Mouse (Mus musculus): ENCODE measurements at regions not wholly inside any gene's neighbourhood (a gene's known extent, or its start where the extent isn't known, plus 50 kb on each side); places are given as distances from the start of the nearest gene placed in this dataset.

DNA sequence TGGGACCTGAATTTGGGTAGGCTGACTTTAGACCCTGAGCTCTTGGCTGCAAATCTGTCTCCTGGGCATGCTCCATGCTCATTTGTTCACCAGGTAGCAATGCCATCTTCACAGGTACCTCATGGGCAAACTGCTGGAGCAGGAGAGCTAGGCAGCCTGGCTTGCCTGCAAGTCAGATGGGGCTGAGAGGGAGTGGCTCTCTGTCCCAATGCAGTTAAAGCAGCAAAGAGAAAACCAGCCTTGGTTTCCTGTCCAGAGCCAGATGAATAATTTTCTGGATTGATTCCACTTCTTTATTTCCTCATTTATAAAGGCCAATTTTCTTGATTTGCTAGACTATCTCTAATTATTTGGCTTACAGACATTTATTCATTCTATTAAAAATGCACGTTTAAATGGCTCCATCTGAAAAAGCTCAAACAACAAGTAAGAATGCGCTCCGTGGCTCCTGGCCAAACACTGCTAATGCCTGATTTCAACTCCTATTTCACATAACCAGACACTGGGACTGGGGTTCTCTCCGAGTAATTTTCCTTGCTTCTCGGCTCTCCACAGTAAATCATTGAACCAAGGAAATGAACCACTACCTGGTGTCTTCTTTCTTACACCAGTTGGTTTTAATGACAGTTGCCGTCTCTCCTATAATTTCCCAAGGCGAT is 60.5 kb downstream of the Rsl24d1 start:
- no peak overlapping the region for H3K27ac ChIP-seq (ENCODE audit: control insufficient read depth, insufficient read depth, low read depth, low read length)
- H3K27me3 ChIP-seq (ENCODE audit: control insufficient read depth, insufficient read depth, low read length): no peaks in the 10 kb centered on the region
- H3K36me3 ChIP-seq (ENCODE audit: control insufficient read depth, insufficient read depth, low read length): no peaks in the 10 kb centered on the region
- no peak overlapping the region for H3K4me3 ChIP-seq (ENCODE audit: control insufficient read depth, low read depth, low read length)
- no peaks in the 10 kb centered on the region for H3K4me1 ChIP-seq (ENCODE audit: control insufficient read depth, insufficient read depth, low read length)
- no peak for TF ChIP-seq POLR2A (IDR thresholded peaks at IDR 0.05; ENCODE audit: control insufficient read depth, low read depth, low read length)

DNA sequence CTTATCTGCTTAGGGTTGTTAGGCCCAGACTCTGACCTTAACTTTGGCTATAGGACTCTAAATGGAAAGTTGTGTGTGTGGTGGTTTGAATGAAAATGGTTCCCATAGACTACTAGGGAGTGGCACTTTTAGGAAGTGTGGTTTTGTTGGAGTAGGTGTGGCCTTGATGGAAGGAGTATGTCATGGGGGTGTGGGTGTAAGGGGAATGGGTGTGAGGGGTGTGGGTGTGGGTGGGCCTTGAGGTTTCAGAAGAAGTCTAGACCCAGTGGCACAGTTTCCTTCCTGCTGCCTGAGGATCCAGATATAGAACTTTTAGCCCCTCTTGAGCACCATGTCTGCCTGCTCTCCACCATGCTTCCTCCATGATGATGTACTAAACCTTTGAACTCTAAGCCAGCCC is 63.4 kb downstream of the Rsl24d1 start:
- H3K36me3 ChIP-seq (ENCODE audit: control insufficient read depth, insufficient read depth, low read length): no peaks in the 10 kb centered on the region
- no peaks in the 10 kb centered on the region for H3K4me1 ChIP-seq (ENCODE audit: control insufficient read depth, insufficient read depth, low read length)
- H3K4me3 ChIP-seq (ENCODE audit: control insufficient read depth, low read depth, low read length): no peak overlapping the region
- H3K27me3 ChIP-seq (ENCODE audit: control insufficient read depth, insufficient read depth, low read length): no peaks in the 10 kb centered on the region
- TF ChIP-seq CTCF (IDR thresholded peaks at IDR 0.05; ENCODE audit: control insufficient read depth, insufficient read depth, insufficient replicate concordance, low read depth, low read length) (no peak), POLR2A (IDR thresholded peaks at IDR 0.05; ENCODE audit: control insufficient read depth, low read depth, low read length) (no peak)
- no peak overlapping the region for H3K27ac ChIP-seq (ENCODE audit: control insufficient read depth, insufficient read depth, low read depth, low read length)

DNA sequence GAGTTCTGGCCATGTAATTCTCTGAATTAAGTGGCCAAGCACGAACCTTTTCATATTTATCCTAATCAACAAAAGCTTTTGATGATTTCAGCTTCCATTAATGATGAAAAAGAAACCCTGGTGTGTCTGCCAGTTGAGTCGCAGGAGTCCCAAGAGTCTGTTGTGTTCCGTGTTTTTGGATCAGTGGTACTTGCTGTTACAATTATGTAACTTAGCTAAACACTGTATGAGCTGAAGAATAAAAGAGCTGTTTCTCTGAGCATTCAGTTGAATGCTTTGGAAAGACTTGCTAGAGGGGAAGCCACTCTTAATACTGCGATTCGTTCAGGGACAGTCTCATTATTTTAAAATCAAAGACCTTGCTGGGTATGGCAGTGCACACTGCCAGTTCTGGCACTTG is 70.1 kb downstream of the Rsl24d1 start:
- Histone ChIP-seq H3K4me1 (ENCODE audit: control insufficient read depth, insufficient read depth, low read length) (no peaks in the 10 kb centered on the region), H3K36me3 (ENCODE audit: control insufficient read depth, insufficient read depth, low read length) (no peaks in the 10 kb centered on the region), H3K27me3 (ENCODE audit: control insufficient read depth, insufficient read depth, low read length) (no peaks in the 10 kb centered on the region), H3K4me3 (ENCODE audit: control insufficient read depth, low read depth, low read length) (no peak overlapping the region), H3K27ac (ENCODE audit: control insufficient read depth, insufficient read depth, low read depth, low read length) (no peak overlapping the region)
- no peak for TF ChIP-seq POLR2A (IDR thresholded peaks at IDR 0.05; ENCODE audit: control insufficient read depth, low read depth, low read length)
- TF ChIP-seq CTCF (IDR thresholded peaks at IDR 0.05; ENCODE audit: control insufficient read depth, insufficient read depth, insufficient replicate concordance, low read depth, low read length): no peak

DNA sequence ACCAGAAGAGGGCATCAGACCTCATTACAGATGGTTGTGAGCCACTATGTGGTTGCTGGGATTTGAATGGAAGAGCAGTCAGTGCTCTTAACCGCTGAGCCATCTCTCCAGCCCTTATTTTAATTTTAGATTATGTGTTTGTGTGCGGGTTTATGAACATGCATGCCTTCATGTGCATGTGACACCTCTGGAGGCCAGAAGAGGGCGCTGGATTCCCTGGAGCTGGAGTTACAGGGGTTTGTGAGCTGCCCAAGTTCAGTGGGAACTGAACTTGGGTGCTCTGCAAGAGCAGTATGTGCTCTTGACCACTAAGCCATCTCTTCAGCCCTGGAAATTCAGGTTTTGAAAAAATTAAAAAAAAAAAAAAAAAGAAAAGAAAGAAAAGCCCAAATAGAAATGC is 71.7 kb downstream of the Rsl24d1 start:
- H3K4me3 ChIP-seq (ENCODE audit: control insufficient read depth, low read depth, low read length): no peak overlapping the region
- TF ChIP-seq POLR2A (IDR thresholded peaks at IDR 0.05; ENCODE audit: control insufficient read depth, low read depth, low read length): no peak
- TF ChIP-seq CTCF (IDR thresholded peaks at IDR 0.05; ENCODE audit: control insufficient read depth, insufficient read depth, insufficient replicate concordance, low read depth, low read length): peak; percentile 47; the same call in 1 of the 2 replicates
- H3K27me3 ChIP-seq (ENCODE audit: control insufficient read depth, insufficient read depth, low read length): no peaks in the 10 kb centered on the region
- H3K36me3 ChIP-seq (ENCODE audit: control insufficient read depth, insufficient read depth, low read length): no peaks in the 10 kb centered on the region
- H3K4me1 ChIP-seq (ENCODE audit: control insufficient read depth, insufficient read depth, low read length): no peaks in the 10 kb centered on the region
- H3K27ac ChIP-seq (ENCODE audit: control insufficient read depth, insufficient read depth, low read depth, low read length): no peak overlapping the region

DNA sequence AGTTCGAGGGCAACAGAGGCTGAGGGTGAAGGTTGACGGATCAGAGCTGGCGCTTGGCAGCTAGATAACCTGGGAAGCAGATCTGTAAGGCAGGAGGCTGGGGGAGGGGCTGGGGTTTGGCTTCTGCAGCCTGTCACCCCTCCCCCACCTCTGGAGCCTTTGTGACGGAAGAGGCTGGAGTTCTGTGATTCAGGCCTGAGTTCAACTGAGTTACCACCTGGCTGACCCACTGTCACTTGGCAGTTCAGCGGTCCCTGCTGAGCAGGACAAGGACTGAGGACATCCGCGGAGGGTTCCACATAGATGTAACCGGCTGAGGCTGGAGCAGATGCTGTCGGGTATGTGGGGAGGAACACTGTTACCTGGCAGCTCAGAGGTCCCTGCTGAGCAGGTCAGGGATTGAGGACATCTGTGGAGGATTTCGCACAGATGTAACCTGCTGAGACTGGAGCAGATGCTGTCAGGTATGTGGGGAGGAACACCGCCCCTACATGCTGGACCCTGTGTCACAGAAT is 79.1 kb downstream of the Rsl24d1 start:
- peak overlapping the region; percentile 79 for H3K27ac ChIP-seq (ENCODE audit: control insufficient read depth, insufficient read depth, low read depth, low read length)
- no peaks in the 10 kb centered on the region for H3K36me3 ChIP-seq (ENCODE audit: control insufficient read depth, insufficient read depth, low read length)
- H3K4me3 ChIP-seq (ENCODE audit: control insufficient read depth, low read depth, low read length): peak overlapping the region; percentile 94
- H3K4me1 ChIP-seq (ENCODE audit: control insufficient read depth, insufficient read depth, low read length): peaks cover 8% of the 10 kb centered on the region
- no peak for TF ChIP-seq CTCF (IDR thresholded peaks at IDR 0.05; ENCODE audit: control insufficient read depth, insufficient read depth, insufficient replicate concordance, low read depth, low read length)
- peak; percentile 89; the same call in 1 of the 2 replicates for TF ChIP-seq POLR2A (IDR thresholded peaks at IDR 0.05; ENCODE audit: control insufficient read depth, low read depth, low read length)
- no peaks in the 10 kb centered on the region for H3K27me3 ChIP-seq (ENCODE audit: control insufficient read depth, insufficient read depth, low read length)

DNA sequence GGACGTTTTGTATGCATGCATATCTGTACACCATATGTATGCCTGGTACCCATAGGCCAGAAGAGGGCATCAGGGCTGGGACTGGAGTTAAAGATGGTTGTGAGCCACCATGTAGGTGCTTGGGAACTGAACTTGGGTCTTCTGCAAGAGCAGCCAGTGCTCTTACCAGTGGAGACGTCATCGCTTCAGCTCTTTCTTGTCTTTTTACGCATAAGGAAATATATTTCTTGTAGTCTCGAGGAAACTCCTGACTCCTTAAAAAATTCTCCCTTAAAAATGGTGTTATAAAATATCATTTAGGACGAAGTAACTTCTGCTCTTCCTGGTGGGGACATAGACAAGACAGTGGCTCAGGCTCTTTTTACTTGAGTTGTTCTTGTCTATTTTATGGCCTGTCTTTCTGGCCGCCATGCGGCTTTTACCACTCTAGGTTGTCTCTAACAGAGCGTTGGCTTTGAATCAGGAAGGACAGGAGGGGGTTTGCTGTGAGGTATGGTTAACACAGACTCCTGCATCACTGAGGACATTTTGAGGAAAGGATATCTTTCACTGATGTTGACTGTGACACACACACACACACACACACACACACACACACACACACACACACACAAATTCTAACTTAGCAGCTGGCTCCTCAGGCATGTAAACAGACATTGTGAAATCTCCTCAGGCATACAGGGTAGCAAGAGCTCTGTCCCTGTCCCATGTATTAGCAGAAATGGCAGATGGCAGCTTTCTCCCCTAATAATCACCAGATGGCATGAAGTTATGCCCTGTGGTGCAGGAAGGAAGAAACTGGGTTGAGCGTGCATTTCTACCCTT is 85.2 kb downstream of the Rsl24d1 start:
- Histone ChIP-seq H3K27ac (ENCODE audit: control insufficient read depth, insufficient read depth, low read depth, low read length) (no peak overlapping the region), H3K4me1 (ENCODE audit: control insufficient read depth, insufficient read depth, low read length) (no peaks in the 10 kb centered on the region), H3K4me3 (ENCODE audit: control insufficient read depth, low read depth, low read length) (no peak overlapping the region), H3K36me3 (ENCODE audit: control insufficient read depth, insufficient read depth, low read length) (no peaks in the 10 kb centered on the region), H3K27me3 (ENCODE audit: control insufficient read depth, insufficient read depth, low read length) (no peaks in the 10 kb centered on the region)
- no peak for TF ChIP-seq POLR2A (IDR thresholded peaks at IDR 0.05; ENCODE audit: control insufficient read depth, low read depth, low read length)
- TF ChIP-seq CTCF (IDR thresholded peaks at IDR 0.05; ENCODE audit: control insufficient read depth, insufficient read depth, insufficient replicate concordance, low read depth, low read length): no peak

DNA sequence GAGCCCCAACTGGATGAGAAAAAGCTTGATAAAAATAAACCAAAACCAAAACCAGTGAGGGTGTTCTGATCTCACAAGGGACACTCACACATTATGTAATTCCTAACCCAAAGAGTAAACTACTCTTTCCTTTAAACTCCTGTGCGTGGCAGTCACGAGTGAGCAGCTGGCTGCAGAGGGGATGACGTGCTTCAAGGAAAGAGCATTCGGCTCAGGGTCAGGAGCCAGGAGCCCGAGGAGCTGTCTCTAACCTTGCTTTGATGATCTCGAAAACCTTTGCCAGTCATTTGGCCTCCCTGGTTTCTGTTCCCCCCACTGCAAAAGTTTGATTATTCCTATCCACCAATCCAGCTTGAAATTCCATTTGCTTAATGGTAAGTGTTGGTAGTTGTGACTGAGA is 109.9 kb downstream of the Rsl24d1 start:
- Histone ChIP-seq H3K4me1 (ENCODE audit: control insufficient read depth, insufficient read depth, low read length) (no peaks in the 10 kb centered on the region), H3K36me3 (ENCODE audit: control insufficient read depth, insufficient read depth, low read length) (no peaks in the 10 kb centered on the region), H3K27ac (ENCODE audit: control insufficient read depth, insufficient read depth, low read depth, low read length) (no peak overlapping the region), H3K4me3 (ENCODE audit: control insufficient read depth, low read depth, low read length) (no peak overlapping the region), H3K27me3 (ENCODE audit: control insufficient read depth, insufficient read depth, low read length) (no peaks in the 10 kb centered on the region)
- TF ChIP-seq CTCF (IDR thresholded peaks at IDR 0.05; ENCODE audit: control insufficient read depth, insufficient read depth, insufficient replicate concordance, low read depth, low read length): no peak
- TF ChIP-seq POLR2A (IDR thresholded peaks at IDR 0.05; ENCODE audit: control insufficient read depth, low read depth, low read length): no peak

Measured in testis, adult 2 months (tissue).